Mouse (Mus musculus): ENCODE data around the gene Gart. TPM values are rescaled to one million over a fixed set of nuclear protein-coding genes. Genes with fewer than 3 reads are reported as not detected.
A peak's percentile ranks its signal among the peaks of the same experiment; 100 is the strongest.
"Not testable (repeated sequence)": the region's sequence is repeated elsewhere in the genome, so short reads cannot be mapped to it uniquely, and the experiment has no call there.

Gene Gart
- total RNA-seq, 2 experiments from 2014 or later = 58.4 to 66.2 TPM

DNA sequence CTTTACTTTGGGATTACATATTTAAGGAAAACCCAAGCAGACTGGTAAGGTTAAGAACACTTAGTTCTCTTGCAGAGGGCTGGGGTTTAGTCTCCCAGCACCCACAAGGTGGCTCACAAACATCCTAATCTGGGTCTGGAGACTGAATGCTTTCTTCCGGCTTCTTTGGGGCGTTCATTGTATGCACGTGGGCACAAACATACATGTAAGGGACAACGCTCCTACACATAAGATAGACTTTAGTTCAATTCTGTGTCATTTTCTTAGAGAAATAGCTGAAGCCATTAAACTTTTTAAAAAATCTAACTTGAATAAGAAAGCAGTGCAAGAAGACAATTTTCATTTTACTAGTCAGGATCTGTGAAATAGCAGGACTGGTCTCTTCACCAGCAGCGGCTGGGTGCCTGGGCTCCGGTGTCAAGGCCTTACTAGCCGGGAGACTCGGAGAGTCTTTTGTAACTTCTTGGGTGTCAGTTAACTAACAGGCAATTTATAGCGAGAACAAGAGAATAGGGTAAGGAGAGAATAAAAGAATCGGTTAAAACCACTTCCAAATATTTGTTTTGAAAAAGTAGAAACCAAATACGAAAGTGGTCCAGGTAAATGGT, 653 bp downstream of the Gart start:
- peak; percentile 46 for DNase-seq
- intact Hi-C loops (cut with DNase I) = loop anchor here (5.0 kb wide), 2 partner anchors 41 to 81 kb away; partner anchors contain the start of genes Cryzl1, Donson and Itsn1
- peak overlapping the region; percentile 100 for H3K27ac ChIP-seq
- peak overlapping the region; percentile 75 for H3K4me3 ChIP-seq
- no peak for TF ChIP-seq CTCF (IDR thresholded peaks at IDR 0.05)

DNA sequence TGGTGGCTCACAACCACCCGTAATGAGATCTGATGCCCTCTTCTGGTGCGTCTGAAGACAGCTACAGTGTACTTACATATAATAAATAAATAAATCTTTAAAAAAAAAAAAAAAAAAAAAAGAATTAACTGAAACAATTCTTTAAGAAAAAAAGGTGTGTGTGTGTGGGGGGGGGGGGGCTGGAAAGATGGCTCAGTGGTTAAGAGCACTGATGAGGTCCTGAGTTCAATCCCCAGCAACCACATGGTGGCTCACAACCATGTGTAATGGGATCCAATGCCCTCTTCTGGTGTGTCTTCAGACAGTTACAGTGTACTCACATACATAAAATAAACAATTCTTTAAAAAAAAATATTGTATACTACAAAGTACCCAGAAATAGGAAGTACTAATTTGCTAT, 1.3 kb downstream of the Gart start:
- intact Hi-C loops (cut with DNase I) = loop anchor here (5.0 kb wide), 2 partner anchors 42 to 82 kb away; partner anchors contain the start of genes Cryzl1, Donson and Itsn1
- H3K4me3 ChIP-seq = not testable (repeated sequence)

DNA sequence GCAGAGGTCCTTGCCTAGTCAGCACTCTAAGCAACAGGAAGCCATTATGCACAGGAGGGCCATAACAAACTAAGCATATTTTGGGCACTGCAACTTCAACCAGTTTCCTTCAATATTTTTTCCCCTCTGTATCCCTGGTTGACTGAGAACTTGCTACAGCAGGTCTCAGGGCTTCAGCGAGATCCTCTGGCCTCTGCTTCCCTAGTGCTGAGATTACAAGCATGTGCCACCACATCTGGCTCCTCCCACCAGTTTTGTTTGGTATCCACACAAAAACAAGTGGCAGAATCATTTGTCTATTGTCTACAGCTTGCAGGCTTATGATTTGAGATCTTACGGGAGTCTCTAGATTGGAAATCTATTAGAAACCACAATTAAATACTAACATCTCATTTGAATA, 1.9 kb downstream of the Gart start:
- no peak overlapping the region for H3K27ac ChIP-seq
- intact Hi-C loops (cut with DNase I) = loop anchor here (5.0 kb wide), 3 partner anchors 42 to 633 kb away; partner anchors contain the start of genes Cryzl1, Donson, Itsn1 and Synj1
- TF ChIP-seq CTCF (IDR thresholded peaks at IDR 0.05) = no peak
- H3K4me3 ChIP-seq = no peak overlapping the region
- DNase-seq = no peak

More for the DNA sequence above, 1.3 kb downstream of the Gart start:
- DNase-seq, H3K27ac ChIP-seq: not testable (repeated sequence)

DNA sequence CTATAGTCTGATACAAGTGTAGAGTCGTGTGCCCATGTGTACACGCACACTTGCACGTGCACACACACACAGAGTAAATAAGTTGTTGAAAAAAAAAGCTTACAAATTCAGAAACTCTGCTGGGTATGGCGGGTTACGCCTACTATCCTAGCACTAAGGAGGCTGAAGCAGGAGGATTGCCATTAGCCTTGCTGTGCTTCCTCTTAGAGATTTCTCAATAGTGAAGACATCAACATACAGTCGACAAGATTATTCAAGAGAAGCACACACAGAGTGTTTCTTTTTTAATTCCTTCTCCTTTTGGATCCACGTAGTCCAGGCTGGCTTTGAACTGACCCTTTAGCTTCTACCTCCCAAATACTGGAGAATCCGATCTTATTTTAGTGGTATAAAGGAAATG, 6.6 kb downstream of the Gart start:
- no peak for DNase-seq
- intact Hi-C loops (cut with DNase I) = loop anchor here (5.0 kb wide), 1 partner anchor 628 kb away; the partner anchor contains the start of gene Synj1

DNA sequence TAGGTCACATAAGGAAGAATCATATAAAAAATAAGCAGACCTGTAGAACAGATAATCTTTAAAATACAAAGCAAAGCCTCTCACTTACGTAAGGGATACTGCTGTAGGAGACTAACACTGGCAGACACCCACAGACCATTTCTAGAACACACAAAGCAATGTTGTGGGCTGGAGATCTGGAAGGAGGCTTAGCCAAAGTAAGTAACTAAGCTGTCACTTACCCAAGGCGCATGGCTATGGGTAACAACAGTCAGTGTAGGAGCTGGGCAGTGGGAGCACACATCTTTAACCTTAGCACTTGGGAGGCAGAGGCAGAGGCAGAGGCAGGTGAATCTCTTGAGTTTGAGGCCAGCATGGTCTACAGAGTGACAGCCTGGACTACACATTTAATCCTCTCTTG, 7.1 kb downstream of the Gart start:
- intact Hi-C loops (cut with DNase I) = loop anchor here (5.0 kb wide), 1 partner anchor 627 kb away; the partner anchor contains the start of gene Synj1
- H3K27ac ChIP-seq = no peak overlapping the region
- TF ChIP-seq CTCF (IDR thresholded peaks at IDR 0.05) = no peak
- DNase-seq = no peak
- H3K4me3 ChIP-seq = no peak overlapping the region

More for the DNA sequence above, 6.6 kb downstream of the Gart start:
- no peak overlapping the region for H3K4me3 ChIP-seq
- H3K27ac ChIP-seq = no peak overlapping the region
- TF ChIP-seq CTCF (IDR thresholded peaks at IDR 0.05) = no peak

DNA sequence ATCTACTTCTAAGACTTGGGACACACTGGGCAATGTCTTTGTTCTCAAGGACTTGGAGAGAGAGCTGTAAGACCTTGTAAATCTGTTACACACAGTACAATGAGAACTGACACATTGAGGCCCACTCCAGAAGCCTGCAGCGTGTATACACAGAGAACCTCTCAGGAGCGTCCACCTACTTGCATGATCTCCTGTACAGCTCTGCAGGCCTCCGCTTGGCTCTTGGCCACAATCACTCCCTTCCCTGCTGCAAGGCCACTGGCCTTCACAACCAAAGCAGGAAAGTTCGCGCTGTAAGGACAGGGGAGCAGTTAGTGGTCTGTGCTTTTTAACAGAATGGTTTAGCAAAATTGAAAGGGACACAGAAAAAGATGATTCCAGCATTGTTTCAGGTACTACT, 7.6 kb downstream of the Gart start:
- TF ChIP-seq CTCF (IDR thresholded peaks at IDR 0.05) = no peak

DNA sequence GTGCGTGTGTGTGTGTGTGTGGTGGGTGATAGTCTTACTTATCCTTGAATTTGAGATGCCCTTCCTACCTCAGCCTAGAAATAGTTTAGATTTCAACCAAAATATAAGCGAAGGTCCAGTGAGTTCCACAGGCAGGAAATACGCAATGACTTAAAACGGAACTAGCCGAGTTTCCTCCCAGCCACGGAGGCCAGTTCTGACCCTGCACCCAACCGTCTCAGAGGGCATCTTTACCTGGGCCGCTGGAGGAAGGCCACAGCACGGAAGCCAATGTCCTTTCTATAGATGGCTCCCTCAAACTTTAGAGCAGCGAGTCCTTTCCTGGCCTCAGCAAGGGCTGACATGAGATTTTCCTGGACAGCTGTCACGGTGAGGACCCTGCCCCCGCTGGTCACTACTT, 13.1 kb downstream of the Gart start:
- intact Hi-C loops (cut with DNase I) = no loop called here
- Histone ChIP-seq H3K27ac (no peak overlapping the region), H3K4me3 (no peak overlapping the region)
- no peak for TF ChIP-seq CTCF (IDR thresholded peaks at IDR 0.05)
- DNase-seq = no peak

More for the DNA sequence above, 7.6 kb downstream of the Gart start:
- no peak for DNase-seq
- intact Hi-C loops (cut with DNase I) = no loop called here
- Histone ChIP-seq H3K27ac (no peak overlapping the region), H3K4me3 (no peak overlapping the region)

DNA sequence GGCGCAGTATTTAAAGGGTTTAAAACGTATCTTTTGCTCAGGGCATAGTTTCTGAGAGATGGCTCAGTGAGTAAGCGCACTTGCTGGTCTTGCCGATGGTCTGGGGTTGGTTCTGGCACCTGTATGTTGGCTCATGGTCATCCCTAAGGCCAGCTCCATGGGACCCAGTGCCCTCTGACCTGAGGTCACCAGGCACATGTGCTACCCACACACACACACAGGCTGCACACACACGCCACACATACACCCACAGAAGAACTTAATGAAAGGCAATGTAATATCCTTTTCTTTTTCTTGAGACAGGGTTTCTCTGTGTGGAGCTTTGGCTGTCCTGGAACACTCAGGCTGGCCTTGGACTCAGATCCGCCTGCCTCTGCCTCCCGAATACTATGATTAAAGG, 13.8 kb downstream of the Gart start:
- intact Hi-C loops (cut with DNase I) = no loop called here

DNA sequence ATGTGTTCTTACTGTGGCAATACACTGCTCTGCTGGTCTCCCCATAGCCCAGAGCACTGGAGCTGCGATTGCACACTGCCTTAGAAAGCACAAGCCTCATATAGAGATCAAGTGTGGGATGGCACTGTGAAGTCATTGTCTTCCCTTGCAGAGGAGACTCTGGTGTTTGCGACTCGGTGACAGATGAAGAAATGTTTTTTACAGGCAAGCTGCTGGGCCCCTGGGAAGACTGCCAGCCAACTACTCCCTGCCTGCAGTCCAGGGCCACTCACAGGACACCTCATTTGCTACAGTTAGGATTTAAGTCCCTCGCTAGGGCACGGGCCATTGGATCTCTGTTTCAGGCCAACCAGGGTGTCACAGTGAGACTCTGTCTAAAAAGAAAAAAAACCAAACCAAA, 14.3 kb downstream of the Gart start:
- intact Hi-C loops (cut with DNase I) = no loop called here
- H3K4me3 ChIP-seq = no peak overlapping the region
- no peak for TF ChIP-seq CTCF (IDR thresholded peaks at IDR 0.05)
- no peak for DNase-seq
- no peak overlapping the region for H3K27ac ChIP-seq

More for the DNA sequence above, 13.8 kb downstream of the Gart start:
- Histone ChIP-seq H3K27ac (no peak overlapping the region), H3K4me3 (no peak overlapping the region)
- no peak for DNase-seq
- no peak for TF ChIP-seq CTCF (IDR thresholded peaks at IDR 0.05)

DNA sequence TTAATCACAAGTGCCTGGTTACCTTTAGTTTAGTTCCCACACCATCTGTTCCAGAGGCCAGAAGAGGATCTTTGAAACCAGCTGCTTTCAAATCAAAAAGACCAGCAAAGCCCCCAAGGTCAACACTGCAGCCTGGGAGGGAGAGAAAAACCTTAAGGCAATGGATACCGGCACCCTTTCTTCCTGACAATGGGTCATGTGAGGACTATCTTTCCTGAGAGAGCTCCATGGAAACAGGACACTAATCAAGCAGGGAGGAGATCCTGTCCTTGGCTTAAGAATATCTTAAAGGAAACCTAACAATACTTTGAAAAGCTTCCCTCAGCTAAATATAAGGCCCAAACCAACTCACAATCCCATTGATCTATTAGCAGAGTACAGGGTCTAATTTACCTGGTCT, 16.2 kb downstream of the Gart start:
- DNase-seq = no peak
- intact Hi-C loops (cut with DNase I) = no loop called here
- no peak overlapping the region for H3K27ac ChIP-seq
- no peak for TF ChIP-seq CTCF (IDR thresholded peaks at IDR 0.05)
- no peak overlapping the region for H3K4me3 ChIP-seq

DNA sequence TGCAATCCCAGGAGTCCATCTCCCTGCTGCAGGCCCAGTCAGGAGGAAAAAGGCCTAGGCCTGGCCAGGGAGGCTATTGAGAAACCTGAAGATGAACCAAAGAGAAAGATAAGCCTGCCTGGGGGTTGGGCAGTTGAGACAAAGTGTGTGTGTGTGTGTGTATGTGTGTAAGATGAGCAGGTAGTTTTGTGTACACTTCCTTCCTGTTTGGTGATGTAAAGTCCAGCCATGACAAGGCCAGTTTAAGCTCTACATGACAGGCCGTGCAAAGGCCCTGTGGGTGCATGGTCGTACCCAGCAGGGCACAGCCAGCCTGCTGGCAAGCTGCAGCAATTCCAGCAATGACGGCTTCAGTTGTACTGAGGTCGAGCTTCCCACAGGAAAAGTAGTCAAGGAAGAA, 17.0 kb downstream of the Gart start:
- intact Hi-C loops (cut with DNase I) = no loop called here
- no peak overlapping the region for H3K4me3 ChIP-seq
- TF ChIP-seq CTCF (IDR thresholded peaks at IDR 0.05) = no peak
- no peak overlapping the region for H3K27ac ChIP-seq
- no peak for DNase-seq

DNA sequence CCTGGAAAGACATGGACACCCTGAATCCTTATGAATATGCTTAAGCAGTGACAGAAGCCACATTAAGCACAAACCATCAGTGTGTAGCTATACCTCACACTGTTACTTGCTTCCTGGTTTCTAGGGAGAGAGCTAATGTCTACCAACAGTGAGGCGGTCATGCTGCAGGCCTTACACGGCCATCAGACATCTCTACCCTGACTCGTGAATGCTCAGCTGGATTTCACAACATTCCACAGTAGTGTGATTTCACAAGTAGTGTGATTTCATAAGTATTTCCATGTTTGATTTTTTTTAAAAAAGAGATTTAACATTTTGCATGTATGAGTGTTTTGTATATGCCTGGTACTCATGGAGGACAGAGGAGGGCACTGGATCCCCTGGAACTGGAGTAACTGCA, 18.1 kb downstream of the Gart start:
- intact Hi-C loops (cut with DNase I) = no loop called here

DNA sequence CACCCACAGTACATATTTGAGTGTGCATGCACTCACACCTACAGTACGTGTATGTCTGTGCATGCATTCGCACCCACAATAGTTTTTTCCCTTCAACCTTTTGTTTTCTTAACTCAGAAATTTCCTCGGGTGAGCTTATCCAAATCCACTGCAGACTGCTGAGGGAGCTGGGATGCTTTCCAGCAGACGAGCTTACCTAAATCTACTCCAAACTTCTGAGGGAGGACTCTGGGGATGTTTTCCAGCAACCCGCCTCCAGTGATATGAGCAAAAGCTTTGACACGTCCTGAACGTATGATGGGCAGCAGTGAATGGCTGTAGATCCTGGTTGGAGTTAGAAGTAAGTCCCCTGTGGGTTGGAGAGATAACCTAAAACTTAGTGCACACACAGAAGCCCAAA, 18.9 kb downstream of the Gart start:
- intact Hi-C loops (cut with DNase I) = no loop called here

More for the DNA sequence above, 18.1 kb downstream of the Gart start:
- DNase-seq = no peak
- no peak for TF ChIP-seq CTCF (IDR thresholded peaks at IDR 0.05)
- H3K4me3 ChIP-seq = no peak overlapping the region
- no peak overlapping the region for H3K27ac ChIP-seq

DNA sequence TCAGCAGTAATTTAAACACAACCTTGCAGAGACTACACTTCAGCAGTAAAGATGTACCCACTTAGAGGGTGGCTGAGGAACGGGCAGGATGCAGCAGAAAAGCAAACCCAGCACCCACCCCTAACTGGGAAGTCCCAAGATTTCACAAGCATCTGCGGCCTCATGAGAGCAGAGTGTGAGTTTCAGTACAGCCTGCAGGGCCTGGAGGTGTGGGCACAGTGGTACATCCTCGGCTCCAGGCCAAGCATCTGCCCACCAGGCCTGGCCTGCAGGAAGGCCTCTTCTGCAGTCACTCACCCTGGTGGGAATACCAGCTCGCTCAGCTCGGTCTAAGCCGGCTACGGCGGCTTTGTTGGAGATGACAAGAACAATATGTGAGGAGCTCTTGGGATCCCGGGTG, 23.7 kb downstream of the Gart start:
- Histone ChIP-seq H3K27ac (no peak overlapping the region), H3K4me3 (no peak overlapping the region)
- TF ChIP-seq CTCF (IDR thresholded peaks at IDR 0.05) = no peak
- intact Hi-C loops (cut with DNase I) = no loop called here
- DNase-seq = no peak

More for the DNA sequence above, 18.9 kb downstream of the Gart start:
- no peak overlapping the region for H3K4me3 ChIP-seq
- TF ChIP-seq CTCF (IDR thresholded peaks at IDR 0.05) = no peak
- no peak for DNase-seq
- H3K27ac ChIP-seq = no peak overlapping the region
